Mouse (Mus musculus): ENCODE data around the gene Olfr1341.

Gene Olfr1341

DNA sequence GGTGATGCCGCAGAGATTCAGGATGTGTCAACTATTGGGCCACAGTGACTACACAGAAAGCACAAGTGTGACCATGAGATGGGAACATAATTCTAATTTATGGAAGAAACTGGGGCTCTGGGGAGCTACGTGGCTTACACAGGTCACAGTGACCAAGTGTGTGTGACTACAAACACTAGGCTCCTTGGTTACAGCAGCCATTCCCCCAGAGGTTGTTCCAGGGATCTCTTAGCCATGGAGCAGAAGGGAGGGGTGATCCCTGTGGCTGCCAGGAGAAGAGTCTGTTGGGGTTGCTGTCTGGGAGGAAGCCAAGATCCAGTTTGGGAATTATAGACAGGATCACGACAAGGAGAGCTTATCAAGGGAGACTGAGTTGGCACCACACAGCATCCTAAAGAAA lies at the start of gene Olfr1341:
Gene Olfr1341 (plus strand): TSS at position 301 of the 400 bp plus-strand sequence.
- DNase-seq = no peak

DNA sequence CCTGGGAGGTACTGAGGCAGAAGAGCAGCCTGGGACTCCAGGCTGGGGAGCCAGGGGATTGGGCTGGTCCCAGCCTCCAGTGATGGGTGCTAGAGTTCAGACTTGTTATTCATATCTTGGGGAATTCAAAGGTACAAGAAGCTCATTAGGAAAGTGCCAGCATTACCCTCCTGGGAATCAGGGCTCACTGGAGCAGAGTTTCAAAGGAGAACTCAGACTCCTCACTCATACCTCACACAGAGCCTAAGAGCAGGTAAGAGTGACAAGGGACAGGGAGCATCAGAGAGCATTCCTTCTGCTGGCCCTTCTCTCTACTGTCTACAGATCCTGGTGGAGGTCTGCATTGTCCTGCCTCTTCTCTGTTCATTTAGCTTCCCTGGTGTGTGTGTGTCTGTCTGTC lies 44.7 kb upstream of the Olfr1341 start, which contains the start of gene Olfr62:
Gene Olfr62 (plus strand): TSS at position 301 of the 400 bp plus-strand sequence.
- no peak for DNase-seq

DNA sequence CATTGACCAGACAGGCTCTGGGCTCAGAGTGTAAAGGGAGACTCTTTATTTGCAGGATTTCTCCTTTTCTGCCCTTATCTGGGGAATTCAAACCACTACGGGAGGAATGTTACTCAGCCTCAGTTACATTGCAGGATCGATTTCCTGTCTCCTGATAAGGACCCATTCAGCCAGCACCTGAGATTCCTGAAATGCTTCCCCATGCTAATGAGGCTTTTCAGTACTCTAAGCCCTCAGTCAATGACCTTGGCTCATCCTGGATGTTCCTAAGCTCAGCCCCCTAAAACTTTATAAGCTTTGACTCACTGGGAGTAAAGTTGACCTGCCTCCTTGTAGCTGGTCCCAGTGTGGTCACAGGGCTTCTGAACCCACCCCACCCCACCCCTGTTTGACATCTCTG lies 16.2 kb upstream of the Olfr1341 start:
- no peak for DNase-seq

DNA sequence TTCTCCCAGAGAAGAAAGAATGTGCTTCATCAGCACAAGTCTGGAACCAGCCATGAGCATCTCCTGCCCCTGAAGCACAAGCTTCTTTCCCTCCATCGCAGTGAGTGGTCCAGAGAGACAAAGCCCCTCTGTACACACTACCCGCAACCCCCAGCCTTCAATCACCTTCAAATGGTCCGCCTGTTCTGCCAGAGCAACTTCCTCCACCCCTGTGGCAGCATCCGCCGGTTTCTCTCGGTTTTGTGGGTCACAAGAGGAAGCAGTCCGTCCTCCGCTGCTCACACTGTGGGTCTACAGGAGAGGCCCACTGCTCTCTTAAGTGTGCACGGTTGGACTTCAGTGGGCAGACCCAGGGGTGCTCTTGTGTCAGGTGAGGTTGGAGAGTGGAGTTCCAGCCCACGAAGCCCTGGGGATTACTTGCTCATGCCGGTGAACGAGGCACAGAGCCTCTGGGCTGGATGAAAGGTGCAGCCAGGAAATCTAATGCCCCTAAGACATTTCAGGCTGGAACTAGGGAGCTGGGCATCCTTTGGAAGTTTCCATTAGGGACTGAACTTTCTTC lies 10.8 kb upstream of the Olfr1341 start, which contains the start of gene Olfr1342:
Gene Olfr1342 (minus strand): TSS at position 345 of the 562 bp plus-strand sequence.
- no peak for DNase-seq

DNA sequence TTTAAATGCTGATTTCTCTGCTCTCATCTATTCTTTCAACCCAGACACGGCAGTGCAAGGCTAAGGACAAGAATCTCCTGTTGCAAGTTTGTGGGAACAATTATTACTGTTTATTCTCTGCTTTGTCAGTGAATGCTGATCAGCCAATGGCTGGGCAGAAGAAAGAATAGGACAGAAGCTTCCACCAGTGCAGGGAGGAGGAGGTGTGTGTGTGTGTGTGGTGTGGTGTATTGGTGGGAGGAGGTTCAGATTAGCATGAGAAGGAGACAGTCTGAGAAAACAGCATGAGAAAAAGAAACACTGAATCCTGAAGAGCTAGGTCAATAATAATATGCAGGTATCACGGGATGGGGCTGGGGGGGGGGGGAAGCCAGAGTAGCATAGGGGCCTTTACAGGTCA lies 9.5 kb upstream of the Olfr1341 start:
- no peak for DNase-seq

DNA sequence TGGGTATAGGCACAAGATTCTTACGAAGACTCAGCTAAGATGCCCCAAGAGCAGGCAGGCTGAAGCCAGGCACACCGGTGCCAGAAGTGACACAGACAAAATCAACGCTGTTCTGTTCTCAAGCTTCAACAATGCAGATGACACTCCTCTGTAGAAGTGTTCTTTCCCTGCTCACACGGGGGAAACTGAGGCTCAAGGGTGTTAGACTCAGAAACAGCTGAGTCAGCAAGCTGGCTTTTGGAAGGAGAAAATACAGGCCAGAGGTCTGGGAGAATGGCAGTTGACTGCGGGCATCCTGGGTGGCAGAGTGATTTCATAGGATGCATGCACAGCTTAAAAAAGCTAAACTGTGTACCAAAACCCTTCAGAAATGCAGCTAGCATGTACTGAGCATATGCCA lies 4.8 kb downstream of the Olfr1341 start:
- DNase-seq = no peak

DNA sequence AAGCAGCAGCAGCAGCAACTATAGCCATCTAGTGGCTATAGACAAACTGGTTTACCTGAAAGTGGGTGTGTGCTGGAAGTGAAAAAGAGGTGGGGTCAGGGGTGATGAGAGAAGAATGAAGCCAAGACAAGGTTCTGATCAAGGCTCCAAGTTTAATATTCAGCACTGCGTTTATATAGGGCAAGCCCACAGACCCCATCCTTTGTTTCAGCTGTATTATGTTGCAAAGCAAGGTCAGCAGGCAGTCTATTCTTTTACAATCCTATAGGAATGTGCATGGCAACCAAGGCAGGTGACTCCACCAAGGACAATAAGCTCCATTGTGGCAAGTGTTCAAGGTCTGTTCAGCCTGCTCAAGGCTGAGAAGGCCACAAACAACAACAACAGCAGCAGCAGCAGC lies 8.3 kb downstream of the Olfr1341 start:
- no peak for DNase-seq

DNA sequence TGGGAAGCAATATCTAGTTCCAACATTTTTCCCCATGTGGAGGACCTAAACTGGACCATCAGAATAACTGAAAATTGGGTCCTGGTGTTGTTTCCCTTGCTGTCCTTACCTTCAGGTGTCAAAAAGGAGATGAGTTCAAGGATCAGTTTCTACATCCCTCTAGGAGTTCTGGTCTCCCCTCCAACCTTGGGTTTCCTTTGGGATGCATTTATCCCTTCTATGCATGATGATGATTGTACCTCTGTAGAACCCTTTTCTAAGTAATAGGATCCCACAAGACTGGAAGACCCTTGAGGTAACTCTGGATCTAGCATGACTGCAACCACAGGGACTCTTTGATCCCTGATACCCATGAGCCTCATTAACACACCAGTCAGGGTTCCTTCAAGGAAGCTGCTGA lies 16.5 kb downstream of the Olfr1341 start, which contains the start of gene Olfr1340:
Gene Olfr1340 (plus strand): TSS at position 301 of the 400 bp plus-strand sequence.
- DNase-seq = no peak

DNA sequence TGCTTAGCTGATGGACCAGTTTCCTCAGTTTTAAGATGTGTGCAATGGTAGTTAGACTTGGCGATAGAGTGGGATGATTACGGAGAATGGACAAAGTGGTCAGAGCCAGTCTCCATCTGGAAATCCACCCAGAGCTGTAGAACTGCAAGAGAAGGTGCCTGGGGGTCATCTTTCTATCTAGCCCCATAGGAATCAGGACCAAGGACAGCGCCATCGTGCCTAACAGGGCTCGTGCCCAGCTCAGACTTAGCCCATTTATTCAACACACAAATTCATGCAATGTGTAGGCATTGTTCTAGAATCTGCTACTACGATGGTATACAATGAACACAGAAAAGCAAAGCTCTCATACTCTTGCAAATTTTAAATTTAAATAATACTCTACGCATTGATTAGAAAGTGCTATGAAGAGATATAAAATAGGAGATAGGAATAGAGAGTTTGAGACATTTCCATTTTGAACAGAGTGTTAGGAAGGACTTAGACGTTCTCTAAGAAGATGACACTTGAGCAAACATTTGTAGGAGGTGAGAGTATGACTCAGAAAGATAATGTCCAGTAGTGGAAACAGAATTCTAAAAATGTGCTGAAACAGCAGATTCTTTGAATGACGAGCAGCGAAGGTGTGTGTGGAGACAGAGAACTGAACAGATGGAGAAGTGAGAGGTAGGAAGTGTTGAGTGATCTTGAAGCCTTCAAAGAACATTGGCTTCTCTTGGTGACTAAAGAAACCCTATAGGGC lies 18.6 kb downstream of the Olfr1341 start:
- DNase-seq = no peak

DNA sequence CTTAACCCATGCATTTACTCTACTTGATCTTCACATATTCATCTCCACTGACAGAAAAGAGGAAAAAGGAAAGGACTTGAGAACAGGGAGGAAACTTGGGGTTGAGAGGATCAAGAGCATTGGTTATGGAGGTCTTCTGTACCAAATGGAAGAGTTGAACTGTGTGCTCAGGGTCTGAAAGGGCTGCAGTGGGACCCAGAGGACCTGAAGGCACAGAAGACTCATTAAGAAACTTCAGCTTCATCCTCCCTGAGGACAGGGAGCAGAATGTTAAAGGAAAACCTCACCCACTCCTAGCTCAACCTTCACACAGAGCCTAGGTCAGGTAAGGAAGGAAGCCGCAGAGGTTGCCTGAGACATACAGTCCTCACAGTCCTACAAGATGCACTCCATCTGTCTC lies 28.6 kb downstream of the Olfr1341 start, which contains the start of gene Olfr1339:
Gene Olfr1339 (plus strand): TSS at position 301 of the 400 bp plus-strand sequence.
- no peak for DNase-seq

DNA sequence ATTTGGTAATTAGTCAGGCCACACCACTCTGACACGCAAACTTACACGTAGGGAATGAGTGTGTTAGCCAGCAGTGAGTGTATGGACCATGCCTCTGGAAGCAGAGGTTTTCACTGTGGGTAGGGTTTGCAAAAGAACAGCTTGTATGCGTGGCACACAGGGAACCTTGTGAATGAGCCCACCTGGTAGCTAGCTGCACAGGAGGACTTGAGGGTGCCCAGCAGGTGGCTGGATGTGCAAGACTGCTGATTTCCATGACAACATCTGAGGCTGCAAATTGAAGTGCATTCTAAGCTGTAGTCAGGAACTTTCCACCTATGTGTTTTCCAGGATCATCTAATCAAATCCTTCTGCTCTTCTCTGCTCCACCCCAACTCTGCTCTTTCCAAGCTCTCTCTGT lies 36.3 kb downstream of the Olfr1341 start:
- no peak for DNase-seq

DNA sequence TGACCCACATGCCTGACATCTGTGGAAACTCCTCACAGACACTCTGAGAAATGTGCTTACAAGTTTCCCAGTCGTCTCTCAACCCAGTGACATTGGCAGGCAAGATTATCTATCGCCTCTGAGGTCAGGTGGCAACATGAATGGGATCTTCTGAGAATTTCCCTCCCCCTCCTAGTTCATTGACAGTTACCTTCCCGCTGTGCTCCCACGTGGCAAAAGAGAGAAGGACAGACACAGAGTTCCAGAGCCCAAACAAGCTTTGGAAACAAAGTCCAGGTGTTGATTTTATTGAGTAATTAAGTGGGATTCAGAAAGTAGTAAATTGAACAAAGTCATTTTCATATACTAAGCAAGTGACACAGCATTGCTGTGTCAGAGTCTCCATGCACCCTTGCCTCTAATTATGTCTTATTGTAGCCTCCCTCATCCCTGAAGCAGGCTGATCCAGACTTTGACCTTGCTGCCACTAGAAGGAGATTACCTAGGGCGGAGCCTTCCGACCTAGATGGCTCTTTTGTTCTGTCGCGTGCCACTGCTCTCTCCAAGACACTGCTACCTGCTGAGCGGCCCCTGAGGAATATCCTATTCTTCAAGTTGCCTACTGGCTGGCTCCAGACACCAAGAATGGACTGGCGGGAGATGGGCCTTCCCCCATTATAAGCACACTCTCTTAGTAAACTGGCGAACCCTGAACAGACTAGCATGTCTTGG lies 37.8 kb downstream of the Olfr1341 start:
- DNase-seq = no peak

DNA sequence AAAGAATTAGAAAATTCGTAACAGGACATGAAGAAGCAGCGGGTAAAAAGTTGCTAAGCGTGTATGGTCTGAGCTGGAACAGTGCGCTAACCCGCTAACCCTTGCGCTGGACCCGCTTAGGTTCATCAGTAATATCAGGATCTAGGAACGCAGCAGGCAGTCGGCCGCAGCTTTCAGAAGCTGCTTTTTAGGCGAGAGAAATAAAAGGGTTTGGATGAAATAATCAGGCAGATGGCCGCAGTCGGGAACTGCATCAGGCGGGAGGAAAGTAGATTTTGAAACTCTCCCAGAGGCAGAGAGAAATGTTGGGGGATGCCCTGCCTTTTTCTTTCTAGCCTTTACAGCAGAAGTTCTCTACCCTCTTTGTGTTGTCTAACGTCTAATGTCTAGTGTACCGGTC lies 38.6 kb downstream of the Olfr1341 start:
- no peak for DNase-seq

DNA sequence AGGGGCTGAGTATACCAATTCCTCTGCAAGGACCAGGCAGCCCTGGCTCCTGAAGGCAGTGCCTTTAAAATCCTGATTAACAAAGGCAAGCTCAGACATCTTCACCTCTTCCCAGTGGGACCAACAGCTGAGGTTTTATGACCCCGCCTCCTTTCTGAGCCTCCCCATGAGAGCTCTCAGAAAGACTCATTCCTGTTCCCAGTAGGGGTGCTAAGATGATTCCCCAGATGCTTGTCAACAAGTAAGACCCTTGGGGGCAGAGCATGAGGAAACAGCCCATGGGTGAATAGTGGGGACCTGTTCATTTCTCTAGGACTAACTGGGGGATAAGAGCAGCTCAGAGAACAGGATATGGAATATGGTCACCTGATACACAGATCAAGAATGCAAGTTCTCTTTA lies 55.3 kb downstream of the Olfr1341 start, which contains the start of gene Olfr1338:
Gene Olfr1338 (minus strand): TSS at position 101 of the 400 bp plus-strand sequence.
- no peak for DNase-seq

Measured in spleen, adult 18-20 months (tissue).